Mouse (Mus musculus) hematopoietic stem cell, adult 5-6 weeks (primary cell): ENCODE measurements around the gene Cldn20. TPM values are rescaled to one million over a fixed set of nuclear protein-coding genes. Genes with fewer than 3 reads are reported as not detected.

Experiments used
- ATAC-seq, 2 experiments: fragments of 125-278 bp in 1 of 2; replicated peaks in 1 of 2; 2 replicates each; pipeline ENCODE4 v1.8.0; 2016 to 2017; ENCODE audit warnings: inconsistent platforms in 2 of 2, mild to moderate bottlenecking in 2 of 2, moderate number of reproducible peaks in 2 of 2, low read depth in 1 of 2, moderate TSS enrichment in 1 of 2; ENCODE audit not compliant: low FRiP score in 2 of 2, poor library complexity in 2 of 2, severe bottlenecking in 2 of 2, insufficient read depth in 1 of 2, low TSS enrichment in 1 of 2
- total RNA-seq: library from RNA; stranded (forward); fragments of 172-1452, 232-1000 nt; gene quantifications from 2 replicates; pipeline ENCODE4 v1.2.3, GENCODE M21; 2017

The Cldn20 gene
- total RNA-seq, 1 experiment from 2014 or later, result not detected

DNA sequence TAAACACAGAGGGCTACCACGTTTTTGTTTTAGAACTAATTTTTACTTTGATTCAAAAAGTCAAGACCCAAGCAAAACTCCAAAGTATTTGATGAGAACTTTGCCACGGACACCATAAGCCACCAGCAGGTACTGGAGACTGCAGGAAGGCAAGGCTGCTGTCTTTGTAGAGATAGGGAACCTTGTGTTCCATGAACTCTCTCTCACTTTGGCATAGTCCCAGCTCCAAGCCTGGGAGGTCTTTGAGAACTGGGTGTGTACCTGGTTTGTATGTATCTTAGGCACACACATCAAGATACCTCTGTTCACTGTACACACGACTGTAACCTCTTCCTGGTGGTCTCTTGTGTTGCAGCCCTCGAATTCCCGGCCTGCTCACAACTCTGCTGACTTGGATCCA is 18.0 kb upstream of the Cldn20 start:
- ATAC-seq, result no peak

- no peak for ATAC-seq
Measured at GRCm38 (mm10) chr17:3515851-3516250, 16.5 kb upstream of the Cldn20 start.

GRCm38 (mm10) chr17:3516406-3516805 is 15.9 kb upstream of the Cldn20 start:
- ATAC-seq, result peak; percentile 12 to 17; a peak in 2 of 4 replicates

DNA sequence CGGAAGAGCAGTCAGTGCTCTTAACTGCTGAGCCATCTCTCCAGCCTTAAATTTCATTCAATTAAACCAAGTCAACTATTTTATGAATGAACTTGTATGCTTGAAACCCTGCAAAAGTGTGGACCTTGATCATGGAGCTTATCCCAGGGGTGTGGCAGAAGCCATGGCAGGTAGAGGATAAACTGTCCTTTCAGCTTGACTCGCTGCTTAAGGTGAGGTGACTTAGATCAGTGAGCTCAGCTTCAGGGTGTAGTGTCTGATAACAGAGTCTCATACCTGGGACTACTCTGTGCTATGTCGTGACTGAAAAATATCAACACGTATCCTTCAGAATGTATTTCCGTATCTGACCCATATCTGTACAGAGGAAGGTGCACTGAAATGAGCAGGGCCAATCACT is 12.0 kb upstream of the Cldn20 start:
- no peak for ATAC-seq

DNA sequence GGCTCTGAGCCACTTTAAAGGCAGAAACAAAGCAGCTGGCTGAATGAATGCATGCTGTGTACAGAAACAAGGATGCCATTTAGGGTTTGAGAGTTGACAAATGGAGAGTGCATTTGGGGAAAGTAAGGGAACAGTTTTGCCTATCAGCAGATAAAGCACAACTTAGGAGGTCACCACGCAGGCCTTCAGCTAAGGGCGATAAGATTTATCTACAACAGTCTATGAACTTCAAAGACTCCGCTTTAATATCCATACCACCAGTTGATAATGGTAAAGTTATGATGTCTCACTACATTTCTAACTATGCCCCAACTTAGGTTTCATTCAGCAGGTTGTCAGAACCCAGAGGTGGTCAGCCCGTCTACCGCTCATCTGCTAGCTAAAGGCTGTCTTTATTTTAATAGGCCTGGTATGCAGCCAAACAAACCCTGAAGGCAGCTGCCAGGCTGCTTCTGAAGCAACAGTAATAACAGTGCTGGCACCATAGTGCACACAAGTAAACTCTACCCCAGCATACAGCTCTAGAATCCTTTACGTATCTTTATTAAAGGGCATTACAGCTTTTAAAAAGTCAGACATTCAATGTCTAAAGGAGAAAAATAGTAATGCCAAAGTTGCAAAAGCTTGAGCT is 4.4 kb upstream of the Cldn20 start:
- no peak for ATAC-seq

DNA sequence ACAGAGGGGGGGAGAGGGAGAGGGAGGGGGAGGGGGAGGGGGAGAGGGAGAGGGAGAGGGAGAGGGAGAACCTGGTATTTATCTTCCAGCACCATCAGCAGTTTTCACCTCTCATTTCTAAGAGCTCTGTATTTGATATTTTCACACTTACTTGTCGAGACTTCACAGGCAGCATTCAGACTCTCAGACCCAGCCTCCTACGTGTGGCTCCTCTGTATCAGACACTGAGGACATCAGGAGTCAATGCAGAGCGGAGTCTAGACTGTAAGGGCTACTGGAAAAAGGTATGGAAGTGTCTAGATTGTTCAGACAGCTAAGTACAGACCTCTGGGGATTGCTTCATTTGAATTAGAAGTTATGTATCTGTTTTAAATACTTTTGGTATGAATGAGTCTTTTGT is 2.8 kb upstream of the Cldn20 start:
- no peak for ATAC-seq

GRCm38 (mm10) chr17:3530549-3530948 is 1.8 kb upstream of the Cldn20 start:
- ATAC-seq, result no peak

DNA sequence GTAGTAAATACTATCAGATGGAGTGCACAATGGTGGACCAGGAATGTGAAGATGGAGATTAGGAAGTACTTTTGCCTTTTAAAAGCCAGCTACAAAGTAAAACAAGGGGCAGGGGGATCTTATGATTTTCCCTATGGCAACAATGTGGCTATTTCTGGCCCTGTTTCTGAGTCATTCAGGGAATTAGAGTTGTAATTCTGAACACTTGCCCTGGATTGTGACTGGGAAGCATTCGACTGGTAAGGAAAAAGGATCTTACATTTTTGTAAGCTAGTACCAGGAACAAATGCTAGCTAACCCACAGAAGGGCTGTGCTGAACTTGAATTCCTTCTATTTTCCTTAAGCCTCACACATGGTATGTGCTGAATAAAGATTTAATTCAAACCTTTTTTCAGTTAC is 713 bp upstream of the Cldn20 start:
- ATAC-seq, result no peak

DNA sequence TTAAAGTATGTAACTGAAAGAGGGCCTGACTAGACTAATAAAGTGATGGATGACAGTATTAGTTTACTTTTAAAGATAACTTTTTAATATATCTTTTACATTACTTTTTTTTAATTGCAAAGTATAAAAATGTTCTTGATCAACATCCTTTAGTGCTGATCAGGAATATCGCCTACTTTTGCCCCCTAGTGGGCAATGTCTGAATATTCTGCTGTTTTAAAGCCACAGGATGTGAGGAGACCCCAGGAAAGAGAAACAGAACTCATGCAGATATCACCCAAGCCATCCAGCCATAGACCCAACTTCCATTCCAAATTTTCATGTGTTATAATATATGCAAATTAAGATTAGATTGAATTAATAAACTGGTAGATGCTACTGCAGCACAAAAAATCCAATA is 1.1 kb downstream of the Cldn20 start:
- peak in 1 of 2 experiments; percentile 46; a peak in 2 of 4 replicates for ATAC-seq

DNA sequence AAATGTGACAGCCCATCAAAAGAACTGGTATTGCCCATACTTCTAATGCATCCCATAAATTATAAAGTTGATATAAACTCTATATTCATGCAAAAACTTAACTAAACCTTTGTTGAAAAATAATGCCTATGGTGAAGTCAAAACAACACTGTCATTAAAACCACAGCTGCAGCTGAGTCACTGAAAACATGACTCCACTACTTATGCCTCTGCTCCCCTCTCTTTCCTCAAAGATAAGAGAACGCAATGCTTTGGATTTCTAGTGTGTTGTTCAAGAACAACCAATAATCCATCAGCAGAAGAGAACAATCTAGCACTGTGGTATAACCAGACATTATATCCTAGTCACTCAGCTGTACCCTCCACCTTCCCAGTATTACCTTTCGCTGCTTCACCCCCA is 8.0 kb downstream of the Cldn20 start:
- ATAC-seq, result no peak

- ATAC-seq, result no peak
Measured at GRCm38 (mm10) chr17:3541033-3541432, 8.7 kb downstream of the Cldn20 start.

GRCm38 (mm10) chr17:3547725-3548124 is 15.4 kb downstream of the Cldn20 start:
- no peak for ATAC-seq

DNA sequence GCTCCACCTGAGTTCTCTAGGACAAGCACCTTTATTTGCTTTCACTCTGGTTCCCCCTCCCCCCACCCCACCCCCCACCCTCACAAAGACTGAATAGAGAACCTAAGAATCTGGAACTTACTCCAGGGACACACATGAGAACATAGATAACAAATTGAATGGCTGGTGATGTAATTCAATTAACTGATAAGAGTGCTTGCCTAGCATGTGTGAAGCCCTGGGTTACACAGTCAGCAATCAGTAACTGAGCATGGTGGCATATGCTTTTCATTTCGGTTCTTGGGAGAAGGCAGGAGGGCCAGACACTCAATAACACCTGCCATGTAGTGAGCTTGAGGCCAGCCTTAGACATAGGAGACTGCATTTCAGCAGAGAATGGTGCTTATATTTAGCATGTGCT is 23.9 kb downstream of the Cldn20 start:
- ATAC-seq, result no peak

DNA sequence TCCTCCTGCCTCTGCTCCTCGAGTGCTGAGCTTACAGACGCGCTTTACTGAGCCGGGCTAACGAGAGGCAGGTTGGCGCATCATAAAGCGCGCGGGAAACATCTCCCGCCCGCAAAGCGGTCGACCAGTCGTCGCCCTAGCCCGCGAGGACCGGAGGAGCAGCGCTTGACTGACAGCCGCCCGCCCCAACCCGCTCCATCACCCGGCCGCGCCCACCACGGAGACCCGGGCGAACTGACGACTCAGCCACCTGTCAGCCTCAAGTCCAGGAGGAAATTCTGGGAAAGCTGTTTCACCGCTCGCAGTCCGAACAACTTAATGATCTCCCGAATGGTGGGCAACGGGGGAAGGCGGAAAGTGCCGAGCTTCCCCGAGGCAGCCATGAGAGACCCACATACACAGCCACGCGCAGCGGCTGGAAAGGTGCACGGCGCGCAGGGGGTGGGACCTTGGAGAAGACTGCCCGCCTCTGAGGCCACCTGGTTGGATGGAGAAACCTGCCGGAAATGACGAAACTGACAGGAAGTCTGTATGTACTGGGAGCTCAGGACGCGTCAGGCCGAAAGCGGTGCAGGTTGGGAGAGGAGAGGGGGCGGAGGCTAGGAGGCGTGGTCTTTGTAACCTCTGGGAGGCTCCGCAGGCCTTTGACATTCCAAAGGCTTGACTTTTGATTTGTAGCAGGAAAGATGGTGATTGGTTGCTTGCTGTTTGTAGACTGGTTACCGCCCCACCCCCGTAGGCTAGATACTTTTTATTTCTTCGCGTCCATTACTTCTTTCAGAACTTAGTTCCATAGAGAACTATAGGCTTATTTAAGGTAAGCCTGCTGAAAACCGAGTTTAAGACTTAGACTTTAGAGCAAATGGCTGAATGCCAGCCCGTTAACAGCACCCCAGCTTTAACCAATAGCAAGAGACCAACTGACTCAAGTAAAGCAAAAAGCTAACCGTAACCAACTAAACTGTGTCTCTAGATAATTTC is 25.3 kb downstream of the Cldn20 start, which contains the start of gene Tfb1m:
Gene Tfb1m, minus strand, starts transcription at position 451 of the 981 bp plus-strand sequence.
- peak; percentile 97 for ATAC-seq

DNA sequence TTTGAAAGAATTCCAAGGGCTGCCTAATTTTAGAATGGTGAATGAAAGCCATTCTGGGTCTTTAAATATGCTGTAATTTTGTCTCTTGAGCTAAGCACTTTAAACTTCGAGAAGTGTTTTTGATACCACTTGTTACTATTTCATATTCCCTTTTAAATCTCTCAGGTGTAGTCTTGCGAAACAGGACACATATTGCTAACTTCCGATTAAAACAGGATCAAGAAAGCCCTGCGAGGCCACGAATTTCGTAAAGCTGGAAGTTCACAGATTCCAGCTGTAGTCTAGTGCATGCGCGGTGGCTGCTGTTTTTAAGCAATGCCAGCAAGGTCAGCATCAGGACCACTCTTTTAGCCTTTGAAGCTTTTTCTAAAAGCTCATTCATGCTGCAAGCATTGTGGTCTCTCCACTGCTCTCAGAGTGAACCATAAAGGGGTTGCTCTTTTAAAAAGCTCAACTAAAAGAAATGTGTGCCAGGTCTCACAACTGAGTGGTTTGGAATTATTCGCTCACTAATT is 26.1 kb downstream of the Cldn20 start:
- ATAC-seq, result no peak

GRCm38 (mm10) chr17:3560534-3560933 is 28.2 kb downstream of the Cldn20 start:
- no peak for ATAC-seq

DNA sequence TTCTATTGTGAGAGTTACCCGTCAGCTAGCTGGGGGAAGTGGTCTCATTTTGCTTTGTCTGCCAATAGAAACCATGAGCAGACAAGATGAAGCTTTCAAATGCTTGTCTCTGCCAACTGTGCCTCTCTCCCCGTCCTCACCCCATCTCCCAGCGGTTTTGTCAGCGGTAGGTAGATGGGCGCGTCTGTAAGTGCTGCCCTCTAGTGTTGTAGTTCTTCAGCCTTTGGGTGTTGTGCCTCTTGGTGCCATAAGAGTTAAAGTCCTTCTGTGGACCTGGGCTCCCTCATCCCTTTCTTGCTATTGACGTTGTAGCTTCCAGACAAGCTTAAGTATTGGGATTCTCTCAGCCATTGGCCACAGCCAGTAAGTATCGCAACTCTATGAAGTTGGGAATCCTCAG is 30.1 kb downstream of the Cldn20 start:
- ATAC-seq, result no peak

DNA sequence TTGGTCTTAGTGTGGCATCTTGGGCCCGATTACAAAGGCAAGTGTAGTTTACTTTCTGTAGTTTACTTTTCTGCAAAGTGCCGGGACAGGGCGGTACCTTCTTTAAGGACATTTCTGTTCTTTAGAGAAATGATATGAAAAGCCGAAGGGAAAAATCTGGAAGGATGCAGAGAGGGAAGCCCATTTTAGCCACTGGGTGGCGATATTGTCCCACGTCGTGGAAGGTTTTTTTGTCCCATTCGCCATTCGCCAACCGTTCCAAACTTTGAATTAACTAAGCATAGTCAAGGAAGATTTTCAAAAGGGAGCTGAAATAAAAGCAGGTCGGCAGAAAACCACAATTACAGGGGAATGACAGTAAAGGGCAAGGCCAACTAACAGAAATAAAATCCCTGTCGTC is 38.5 kb downstream of the Cldn20 start:
- peak; percentile 65 to 69 for ATAC-seq
